Mouse (Mus musculus) lung, embryonic 16.5 days (tissue): ENCODE measurements around the gene Ctrb1. TPM values are rescaled to one million over a fixed set of nuclear protein-coding genes. Genes with fewer than 3 reads are reported as not detected.

Source experiments
- ATAC-seq: fragments of 200-750 bp; cut with Nextera tagmentation; 2 replicates; pipeline ENCODE4 v1.8.0; 2017; ENCODE audit warnings: low read depth, mild to moderate bottlenecking, moderate library complexity
- H3K27ac ChIP-seq: fragments of 300-500 bp; sonication (generic); 2 replicates; pipeline ENCODE4 v1.5.1; 2014; ENCODE audit warnings: mild to moderate bottlenecking, control low read depth, low read length
- H3K27me3 ChIP-seq: fragments of 300-500 bp; sonication (generic); 2 replicates; pipeline ENCODE4 v1.6.1; 2014; ENCODE audit warnings: low read depth, low read length, mixed read lengths; ENCODE audit not compliant: control insufficient read depth, insufficient read depth
- H3K36me3 ChIP-seq: fragments of 300-500 bp; sonication (generic); 2 replicates; pipeline ENCODE4 v1.6.1; 2014; ENCODE audit warnings: low read length; ENCODE audit not compliant: control insufficient read depth, insufficient read depth
- H3K4me1 ChIP-seq: fragments of 300-500 bp; sonication (generic); replicated peaks from 2 replicates; pipeline ENCODE4 v1.6.1; 2014; ENCODE audit warnings: low read length, mixed read lengths; ENCODE audit not compliant: control insufficient read depth, insufficient read depth
- H3K4me2 ChIP-seq: fragments of 300-500 bp; sonication (generic); 2 replicates; pipeline ENCODE4 v1.6.1; 2014; ENCODE audit warnings: low read depth, low read length, control low read depth
- H3K4me3 ChIP-seq: fragments of 300-500 bp; sonication (generic); 2 replicates; pipeline ENCODE4 v1.5.1; 2014; ENCODE audit warnings: mild to moderate bottlenecking, low read length, control low read depth
- H3K9ac ChIP-seq: fragments of 300-500 bp; sonication (generic); 2 replicates; pipeline ENCODE4 v1.6.1; 2014; ENCODE audit warnings: low read length, control low read depth
- H3K9me3 ChIP-seq: fragments of 300-500 bp; sonication (generic); 2 replicates; pipeline ENCODE4 v1.6.1; 2016; ENCODE audit warnings: low read length; ENCODE audit not compliant: control insufficient read depth
- WGBS: fragments of 180-500 bp; shearing (Covaris S2); extraction: QIAGEN DNeasy Blood & Tissue Kit; methylation state at CpG from one replicate; pipeline ENCODE4 v1.1.7; 2014; 5-methylcytosine and 5-hydroxymethylcytosine counted together
- polyA plus RNA-seq: library from polyadenylated mRNA; unstranded; fragments of >200 nt; fragmentation: Nextera tagmentation; extraction: Ambion mirVana; gene quantifications from 2 replicates; pipeline ENCODE4 v1.2.1, GENCODE M21; 2015

Ctrb1 gene
- polyA plus RNA-seq, 1 experiment from 2014 or later: not detected

DNA sequence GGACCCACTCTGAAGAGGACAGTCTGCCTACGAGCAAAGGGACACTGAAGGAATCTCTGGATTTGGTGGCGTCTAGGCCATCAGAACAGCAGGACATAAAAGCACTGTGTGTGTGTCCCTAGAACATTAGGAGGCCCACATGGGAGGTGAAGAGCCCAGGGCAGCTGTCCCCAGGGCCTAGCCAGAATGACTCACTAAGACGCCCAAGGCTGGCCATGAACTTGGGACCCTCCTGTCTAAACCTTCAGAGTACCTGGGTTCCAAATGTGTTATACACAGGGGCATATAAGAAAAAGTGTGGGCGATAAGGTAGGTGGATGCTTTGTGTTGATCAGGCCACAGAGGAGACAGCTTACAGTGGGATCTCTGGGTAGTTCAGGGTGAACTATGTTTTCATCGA lies 9.9 kb upstream of the Ctrb1 start:
- no peak overlapping the region for H3K4me3 ChIP-seq
- H3K4me1 ChIP-seq: no peaks in the 10 kb centered on the region
- ATAC-seq: no peak
- H3K27ac ChIP-seq: no peak overlapping the region
- no peaks in the 10 kb centered on the region for H3K36me3 ChIP-seq
- no peak overlapping the region for H3K4me2 ChIP-seq
- no peaks in the 10 kb centered on the region for H3K9me3 ChIP-seq
- no peaks in the 10 kb centered on the region for H3K27me3 ChIP-seq
- H3K9ac ChIP-seq: no peak overlapping the region
- 83% methylated on average over 5 of the region's 5 CpGs for WGBS

DNA sequence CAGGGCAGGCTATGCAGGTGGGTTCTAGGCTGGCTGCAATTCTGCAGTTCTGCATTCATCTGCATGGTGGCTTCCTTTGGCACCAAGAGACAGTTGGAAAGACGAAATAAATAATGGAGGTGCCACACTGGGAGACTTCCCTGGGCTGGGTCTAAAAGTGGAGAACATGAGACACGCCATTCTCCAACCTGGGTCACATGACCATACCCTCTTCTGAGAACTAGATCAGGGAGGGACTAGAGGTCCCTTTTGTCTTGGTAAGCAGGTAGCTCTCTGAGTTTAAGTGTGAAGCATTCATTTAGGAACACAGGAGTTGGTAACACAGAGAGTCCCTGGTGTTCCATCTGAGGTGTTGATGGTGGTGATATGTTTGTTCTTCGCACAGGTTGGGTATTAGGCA lies 9.4 kb upstream of the Ctrb1 start:
- no peaks in the 10 kb centered on the region for H3K4me1 ChIP-seq
- H3K9me3 ChIP-seq: no peaks in the 10 kb centered on the region
- H3K4me3 ChIP-seq: no peak overlapping the region
- no peaks in the 10 kb centered on the region for H3K27me3 ChIP-seq
- WGBS: 66% methylated on average over 3 of the region's 3 CpGs
- no peak for ATAC-seq
- H3K36me3 ChIP-seq: no peaks in the 10 kb centered on the region
- H3K27ac ChIP-seq: no peak overlapping the region
- H3K4me2 ChIP-seq: no peak overlapping the region
- H3K9ac ChIP-seq: no peak overlapping the region

GRCm38 (mm10) chr8:111699035-111699434 lies 8.2 kb upstream of the Ctrb1 start:
- Histone ChIP-seq H3K4me3 (no peak overlapping the region), H3K4me2 (no peak overlapping the region), H3K4me1 (no peaks in the 10 kb centered on the region), H3K9ac (no peak overlapping the region), H3K27me3 (no peaks in the 10 kb centered on the region), H3K9me3 (no peaks in the 10 kb centered on the region), H3K27ac (no peak overlapping the region), H3K36me3 (no peaks in the 10 kb centered on the region)
- 19% methylated on average over 1 of the region's 1 CpGs for WGBS
- ATAC-seq: no peak

- 78% methylated on average over 10 of the region's 10 CpGs for WGBS
Observed at GRCm38 (mm10) chr8:111697655-111698054, 6.8 kb upstream of the Ctrb1 start.

GRCm38 (mm10) chr8:111695441-111695840 lies 4.6 kb upstream of the Ctrb1 start:
- 42% methylated on average over 7 of the region's 7 CpGs for WGBS
- H3K27ac ChIP-seq: no peak overlapping the region
- ATAC-seq: no peak
- H3K9me3 ChIP-seq: no peaks in the 10 kb centered on the region
- H3K36me3 ChIP-seq: no peaks in the 10 kb centered on the region
- H3K27me3 ChIP-seq: no peaks in the 10 kb centered on the region
- H3K9ac ChIP-seq: no peak overlapping the region
- no peak overlapping the region for H3K4me2 ChIP-seq
- H3K4me1 ChIP-seq: no peaks in the 10 kb centered on the region
- no peak overlapping the region for H3K4me3 ChIP-seq

More at GRCm38 (mm10) chr8:111697655-111698054, 6.8 kb upstream of the Ctrb1 start:
- no peak overlapping the region for H3K9ac ChIP-seq
- no peak overlapping the region for H3K4me3 ChIP-seq
- H3K27ac ChIP-seq: no peak overlapping the region
- no peak for ATAC-seq
- no peak overlapping the region for H3K4me2 ChIP-seq
- no peaks in the 10 kb centered on the region for H3K4me1 ChIP-seq
- no peaks in the 10 kb centered on the region for H3K9me3 ChIP-seq
- no peaks in the 10 kb centered on the region for H3K36me3 ChIP-seq
- H3K27me3 ChIP-seq: no peaks in the 10 kb centered on the region

DNA sequence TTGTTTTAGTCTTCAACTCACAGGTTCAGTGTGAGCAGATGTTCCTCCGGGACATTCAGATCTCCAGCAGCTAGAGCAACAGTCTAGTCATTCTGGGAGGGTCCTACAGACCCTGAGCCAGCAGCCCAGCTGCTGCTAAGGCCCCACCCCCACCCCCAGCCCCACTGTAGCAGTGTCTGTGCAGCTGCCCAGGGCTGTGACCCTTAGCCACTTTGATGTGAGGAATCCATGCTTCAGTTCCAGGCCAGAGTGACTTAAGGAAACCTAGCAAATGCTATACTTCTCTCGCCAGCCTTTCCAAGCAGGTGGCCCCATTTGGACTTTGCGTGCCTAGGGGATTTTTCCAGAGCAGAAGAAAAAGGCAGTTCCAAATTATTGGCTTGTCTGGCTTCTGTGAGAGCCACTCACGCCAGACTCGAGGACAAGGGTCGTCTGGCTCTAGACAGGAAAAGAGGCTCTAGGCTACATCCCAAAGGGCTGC lies 2.5 kb upstream of the Ctrb1 start:
- no peak overlapping the region for H3K4me2 ChIP-seq
- H3K36me3 ChIP-seq: no peaks in the 10 kb centered on the region
- H3K27me3 ChIP-seq: no peaks in the 10 kb centered on the region
- no peaks in the 10 kb centered on the region for H3K4me1 ChIP-seq
- no peak overlapping the region for H3K4me3 ChIP-seq
- 44% methylated on average over 6 of the region's 6 CpGs for WGBS
- H3K27ac ChIP-seq: no peak overlapping the region
- H3K9me3 ChIP-seq: no peaks in the 10 kb centered on the region
- peak; percentile 51; the same call in 1 of the 2 replicates for ATAC-seq
- H3K9ac ChIP-seq: no peak overlapping the region

GRCm38 (mm10) chr8:111686881-111687280 lies 3.9 kb downstream of the Ctrb1 start:
- Histone ChIP-seq H3K27ac (no peak overlapping the region), H3K9me3 (no peaks in the 10 kb centered on the region), H3K36me3 (no peaks in the 10 kb centered on the region), H3K4me1 (no peaks in the 10 kb centered on the region), H3K4me2 (no peak overlapping the region), H3K4me3 (no peak overlapping the region), H3K9ac (no peak overlapping the region), H3K27me3 (no peaks in the 10 kb centered on the region)
- no peak for ATAC-seq
- 73% methylated on average over 13 of the region's 13 CpGs for WGBS

DNA sequence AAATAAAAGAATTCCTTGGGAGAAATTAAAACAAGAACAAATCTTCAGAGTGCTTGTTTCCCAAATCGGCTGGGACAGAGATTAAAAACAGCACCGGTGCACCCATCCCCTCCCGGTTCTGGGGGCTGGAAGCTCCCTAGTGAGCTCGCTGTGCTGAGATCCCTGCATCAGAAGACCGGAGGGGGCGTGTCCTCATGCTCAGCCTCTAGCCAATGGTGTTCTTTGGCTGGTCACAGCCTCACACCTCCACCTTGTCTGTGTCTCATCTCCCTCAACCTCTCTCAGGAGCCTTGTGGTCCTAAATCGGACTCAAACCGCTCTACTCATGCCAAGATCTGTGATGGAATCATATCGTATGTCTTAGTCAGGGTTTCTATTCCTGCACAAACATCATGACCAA lies 8.3 kb downstream of the Ctrb1 start:
- no peak overlapping the region for H3K4me3 ChIP-seq
- no peak for ATAC-seq
- H3K9ac ChIP-seq: no peak overlapping the region
- no peaks in the 10 kb centered on the region for H3K9me3 ChIP-seq
- H3K4me1 ChIP-seq: no peaks in the 10 kb centered on the region
- no peaks in the 10 kb centered on the region for H3K27me3 ChIP-seq
- H3K27ac ChIP-seq: no peak overlapping the region
- H3K4me2 ChIP-seq: no peak overlapping the region
- no peaks in the 10 kb centered on the region for H3K36me3 ChIP-seq
- WGBS: 24% methylated on average over 9 of the region's 9 CpGs

- H3K9ac ChIP-seq: no peak overlapping the region
- 63% methylated on average over 11 of the region's 11 CpGs for WGBS
- H3K27me3 ChIP-seq: no peaks in the 10 kb centered on the region
- H3K4me2 ChIP-seq: no peak overlapping the region
- no peaks in the 10 kb centered on the region for H3K36me3 ChIP-seq
- H3K4me1 ChIP-seq: no peaks in the 10 kb centered on the region
- H3K9me3 ChIP-seq: peaks cover 4% of the 10 kb centered on the region; the same call in 1 of the 2 replicates
- ATAC-seq: no peak
- no peak overlapping the region for H3K4me3 ChIP-seq
- no peak overlapping the region for H3K27ac ChIP-seq
Observed at GRCm38 (mm10) chr8:111681153-111681552, 9.7 kb downstream of the Ctrb1 start.
